Mouse (Mus musculus): ENCODE measurements around the gene 4930578G10Rik.

DNA sequence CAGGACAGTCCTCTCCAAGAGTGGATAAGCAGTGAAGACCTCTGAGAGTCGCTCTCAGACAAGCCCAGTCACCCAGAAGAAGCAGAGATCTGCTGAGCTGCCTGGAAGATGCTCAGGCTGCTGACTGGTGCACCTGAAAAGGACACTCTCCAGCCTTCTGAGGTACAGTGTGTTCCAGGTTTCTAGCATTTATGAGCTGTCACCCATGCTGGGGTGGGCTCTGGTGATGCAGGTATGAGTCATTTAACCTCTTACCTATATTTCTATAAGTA is 145.3 kb downstream of the 4930578G10Rik start:
- no peak for TF ChIP-seq CTCF (IDR thresholded peaks at IDR 0.05; ENCODE audit: low read depth)
- no peak for TF ChIP-seq EP300 (IDR thresholded peaks at IDR 0.05; ENCODE audit: low read depth)
